Mouse (Mus musculus) spleen, postnatal 10 days (tissue): ENCODE measurements around the gene Asb18.
A peak's percentile ranks its signal among the peaks of the same experiment; 100 is the strongest.

ENCODE experiments used
- DNase-seq, 2 experiments: peaks; one replicate each; pipeline ENCODE4 v3.0.0; 2021 to 2022; ENCODE audit warnings: low spot score in 2 of 2

The Asb18 gene

GRCm38 (mm10) chr1:90014446-90014845 lies at the start of gene Asb18:
Asb18 (minus strand) TSS chr1:90014666.
- DNase-seq = no peak

DNA sequence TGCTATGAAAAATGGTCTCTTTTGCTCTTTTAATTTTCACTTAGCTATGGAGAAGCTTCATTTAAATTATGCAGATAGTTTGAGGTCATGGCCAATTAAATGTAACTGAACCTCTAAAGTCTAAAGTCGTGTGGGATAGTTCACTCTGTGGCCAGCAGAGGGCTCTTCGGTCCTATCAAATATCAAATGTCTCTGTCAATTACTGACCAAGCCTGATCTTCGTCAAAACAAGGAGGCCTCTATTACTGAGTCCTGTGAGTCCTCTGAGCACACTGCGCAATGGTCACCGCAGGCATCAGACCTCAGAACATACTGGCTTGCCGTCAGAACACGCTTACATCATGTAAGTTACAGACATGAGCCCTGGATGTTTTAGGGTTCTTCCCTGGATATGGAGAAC lies 46.1 kb upstream of the Asb18 start:
- DNase-seq = peak in 1 of 2 experiments; percentile 51

- no peak for DNase-seq
Measured at GRCm38 (mm10) chr1:90060054-90060453, 45.6 kb upstream of the Asb18 start.

GRCm38 (mm10) chr1:90054991-90055390 lies 40.5 kb upstream of the Asb18 start:
- DNase-seq = no peak

DNA sequence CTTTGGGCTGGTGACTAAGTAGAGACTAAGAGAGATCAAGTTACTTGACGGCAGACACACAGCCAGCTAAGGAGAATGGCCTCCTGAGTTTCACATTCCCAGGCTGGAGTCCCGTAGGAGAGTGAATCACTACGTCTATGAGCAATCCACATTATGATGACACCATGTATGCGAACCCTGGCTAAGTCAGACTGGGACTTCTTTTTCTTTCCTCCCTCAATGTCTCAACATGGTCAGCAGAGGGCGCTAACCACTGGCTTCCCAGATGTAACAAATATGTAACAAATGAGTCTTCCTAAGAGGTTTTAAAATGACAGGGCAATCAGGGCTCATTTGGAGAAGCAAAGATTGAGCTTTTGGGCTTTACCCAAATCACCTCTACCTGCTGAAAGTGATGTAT lies 36.9 kb upstream of the Asb18 start:
- DNase-seq = peak in 1 of 2 experiments; percentile 58

GRCm38 (mm10) chr1:90050046-90050739 lies 35.7 kb upstream of the Asb18 start:
- no peak for DNase-seq

DNA sequence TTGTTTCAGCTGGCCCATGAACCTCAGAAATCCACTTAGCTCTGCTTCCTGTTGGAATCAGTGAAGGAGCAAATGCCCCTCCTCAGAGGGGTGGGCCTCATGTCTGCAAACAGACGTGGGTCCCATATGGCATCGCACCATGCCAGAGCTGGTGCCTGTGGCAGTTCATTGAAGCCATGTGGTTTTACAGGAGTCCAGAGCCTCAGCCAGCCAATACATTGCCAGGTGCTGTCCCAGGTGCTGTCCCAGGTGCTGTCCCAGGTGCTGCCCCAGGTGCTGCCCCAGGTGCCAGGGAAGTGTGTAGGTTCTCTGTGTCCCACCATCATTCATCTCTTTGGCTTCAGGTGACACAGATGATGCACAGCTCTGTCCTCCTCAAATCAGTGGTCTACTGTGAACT lies 13.8 kb upstream of the Asb18 start:
- no peak for DNase-seq

GRCm38 (mm10) chr1:90026945-90027344 lies 12.5 kb upstream of the Asb18 start:
- DNase-seq = peak in 1 of 2 experiments; percentile 26

- DNase-seq = no peak
Measured at GRCm38 (mm10) chr1:90020336-90020735, 5.9 kb upstream of the Asb18 start.

GRCm38 (mm10) chr1:90018071-90018470 lies 3.6 kb upstream of the Asb18 start:
- DNase-seq = no peak

- no peak for DNase-seq
Measured at GRCm38 (mm10) chr1:90013273-90013672, 1.2 kb downstream of the Asb18 start.

GRCm38 (mm10) chr1:90012850-90013249 lies 1.6 kb downstream of the Asb18 start:
- DNase-seq = no peak

DNA sequence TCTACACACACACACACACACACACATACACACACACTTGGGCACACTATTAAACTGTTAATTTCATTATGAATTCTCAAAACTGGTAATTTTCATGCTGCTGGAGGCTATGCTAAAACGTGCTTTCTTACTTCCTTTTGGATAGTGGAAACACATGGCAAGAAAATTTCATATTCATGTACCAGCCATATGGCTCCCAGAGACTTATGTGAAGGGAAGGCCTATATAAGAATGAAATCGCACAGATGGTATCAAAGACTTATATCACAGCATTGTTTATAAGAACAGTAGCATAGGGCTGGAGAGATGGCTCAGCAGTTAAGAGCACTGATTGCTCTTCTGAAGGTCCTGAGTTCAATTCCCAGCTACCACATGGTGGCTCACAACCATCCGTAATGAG lies 2.3 kb downstream of the Asb18 start:
- DNase-seq = no peak

- no peak for DNase-seq
Measured at GRCm38 (mm10) chr1:90010077-90010476, 4.4 kb downstream of the Asb18 start.

DNA sequence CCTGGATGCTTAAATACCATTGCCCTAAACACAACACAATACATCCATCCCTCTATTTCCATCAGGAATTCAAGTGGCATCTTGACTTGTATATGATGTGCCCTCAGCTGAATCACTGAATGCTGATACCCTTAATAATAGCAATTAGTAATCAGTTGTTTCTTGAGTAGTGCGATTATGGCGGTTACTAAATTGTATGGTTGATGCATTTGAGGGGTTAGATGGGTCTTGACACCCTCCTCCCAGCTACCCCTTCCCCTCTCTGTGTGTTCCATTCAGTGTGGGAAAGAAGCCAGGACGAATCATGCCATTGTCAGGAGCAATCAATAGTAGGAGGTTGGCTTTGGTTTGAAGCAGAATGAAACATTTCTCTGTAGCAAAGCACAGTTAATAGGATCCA lies 5.3 kb downstream of the Asb18 start:
- no peak for DNase-seq

GRCm38 (mm10) chr1:90006666-90007065 lies 7.8 kb downstream of the Asb18 start:
- no peak for DNase-seq

- no peak for DNase-seq
Measured at GRCm38 (mm10) chr1:90000981-90001380, 13.5 kb downstream of the Asb18 start.

DNA sequence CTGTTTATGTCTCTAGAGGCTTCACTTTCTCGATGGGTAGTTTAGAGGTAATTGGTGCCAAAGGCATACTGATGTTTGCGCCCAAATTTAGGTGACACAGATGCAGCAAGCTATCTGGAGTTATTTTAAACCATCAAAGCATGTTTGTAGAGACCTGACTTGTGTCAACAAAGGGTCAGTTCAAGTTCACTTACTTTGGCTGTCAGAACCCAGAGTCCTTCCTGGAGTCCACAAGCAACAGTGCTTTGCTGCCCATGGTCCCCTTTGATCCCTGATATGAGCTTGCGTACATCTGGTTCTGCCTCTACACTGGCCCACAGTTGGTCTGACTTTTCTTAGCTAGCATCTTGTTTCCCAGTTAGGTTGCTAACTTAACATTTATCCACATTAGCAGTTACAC lies 14.6 kb downstream of the Asb18 start:
- no peak for DNase-seq

- DNase-seq = no peak
Measured at GRCm38 (mm10) chr1:89998696-89999095, 15.8 kb downstream of the Asb18 start.

GRCm38 (mm10) chr1:89998076-89998475 lies 16.4 kb downstream of the Asb18 start:
- no peak for DNase-seq

- DNase-seq = no peak
Measured at GRCm38 (mm10) chr1:89992256-89992655, 22.2 kb downstream of the Asb18 start.

- DNase-seq = no peak
Measured at GRCm38 (mm10) chr1:89977261-89977660, 37.2 kb downstream of the Asb18 start.

- no peak for DNase-seq
Measured at GRCm38 (mm10) chr1:89976411-89976810, 38.1 kb downstream of the Asb18 start.

DNA sequence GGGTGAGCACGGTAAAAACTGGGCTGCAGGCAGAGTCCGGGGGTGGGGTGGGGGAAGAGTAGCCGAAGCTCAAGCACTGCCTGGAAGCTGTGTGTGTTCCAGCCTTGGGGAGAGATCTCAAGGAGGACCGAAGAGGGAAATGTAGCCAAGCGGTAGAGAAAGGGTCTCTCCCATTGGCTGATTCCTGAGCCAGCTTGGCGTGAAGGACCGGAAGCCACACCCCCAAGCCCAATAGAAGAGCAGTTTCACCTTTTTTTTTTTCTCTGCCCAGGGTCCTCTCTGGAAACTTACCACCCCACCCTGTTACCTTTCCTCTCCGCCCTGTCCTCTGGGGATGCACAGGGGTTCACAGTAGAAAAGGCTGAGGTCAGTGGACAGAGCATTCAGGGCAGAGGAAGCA lies 39.9 kb downstream of the Asb18 start:
- DNase-seq = no peak
